Mouse (Mus musculus) right cerebral cortex, adult 18-20 months (tissue): ENCODE results near the gene Nprl2.

Source experiments
- DNase-seq: peaks from one replicate; pipeline ENCODE4 v3.0.0; 2022; ENCODE audit warnings: mixed read lengths

The Nprl2 gene

GRCm38 (mm10) chr9:107577871-107578270 is 35.8 kb downstream of the Nprl2 start:
- DNase-seq, result no peak

DNA sequence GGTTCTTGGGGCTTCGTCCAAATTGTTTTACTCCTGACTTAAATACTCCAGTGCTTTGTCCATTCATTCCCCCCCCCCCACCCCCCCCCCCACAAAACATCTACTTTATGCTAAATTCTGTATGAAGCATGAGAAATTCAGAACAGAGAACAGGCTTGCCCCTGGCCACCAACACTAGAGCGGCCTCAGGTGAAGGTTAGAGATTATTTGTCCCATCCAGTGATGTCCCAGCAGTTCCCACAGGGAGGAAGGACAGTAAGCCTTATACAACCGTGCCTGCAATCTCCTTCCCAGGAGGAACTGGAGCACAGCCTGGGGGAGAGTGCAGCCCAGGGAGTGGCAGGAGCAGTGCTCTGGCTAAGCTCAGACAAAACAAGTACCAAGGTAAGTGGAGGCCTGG is 36.6 kb downstream of the Nprl2 start, which contains the start of gene Naa80:
Gene Naa80, plus strand, starts transcription at position 301 of the 400 bp plus-strand sequence.
- no peak for DNase-seq

DNA sequence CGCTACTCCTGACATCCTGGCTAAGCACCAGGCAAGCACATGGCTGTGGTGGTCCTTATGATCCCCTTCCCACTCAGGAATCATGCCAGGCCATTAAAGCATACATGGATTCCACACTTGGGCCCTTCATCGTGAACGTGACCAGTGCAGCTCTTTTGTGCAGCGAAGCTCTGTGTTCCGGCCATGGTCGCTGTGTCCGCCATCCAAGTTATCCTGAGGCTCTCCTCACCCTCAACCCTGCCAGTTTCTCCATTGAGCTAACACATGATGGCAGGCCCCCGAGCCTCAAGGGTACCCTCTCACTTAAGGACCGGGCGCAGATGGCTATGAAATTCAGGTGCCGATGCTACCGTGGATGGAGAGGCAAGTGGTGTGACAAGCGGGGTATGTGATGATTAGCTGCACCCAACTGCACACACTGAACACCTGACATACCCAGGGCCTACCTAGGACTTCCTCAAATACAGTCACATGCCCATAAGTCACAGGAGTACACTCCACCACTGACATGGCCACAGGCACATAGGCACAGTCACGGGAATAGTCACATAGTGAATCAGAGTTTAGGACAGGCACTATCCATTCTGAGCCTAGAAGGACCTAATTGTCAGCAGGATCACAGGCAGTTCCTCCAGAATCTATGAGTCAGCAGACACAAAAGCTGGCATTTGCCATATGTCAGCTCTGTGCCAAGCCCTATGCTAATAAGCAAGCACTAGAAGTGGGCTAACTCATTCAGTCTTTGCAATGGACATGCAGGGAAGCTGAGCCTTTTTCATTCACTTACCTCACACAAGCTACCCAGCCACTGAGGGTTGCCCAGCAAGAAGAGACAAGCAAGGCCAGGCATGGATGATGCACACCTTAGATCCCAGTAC is 37.2 kb downstream of the Nprl2 start:
- DNase-seq, result no peak

GRCm38 (mm10) chr9:107580501-107581317 is 38.7 kb downstream of the Nprl2 start, which contains the start of gene Hyal3:
Gene Hyal3 (plus strand): TSS chr9:107580818.
- DNase-seq, result peak; percentile 93

- no peak for DNase-seq
Measured at GRCm38 (mm10) chr9:107581584-107581983, 39.6 kb downstream of the Nprl2 start.

DNA sequence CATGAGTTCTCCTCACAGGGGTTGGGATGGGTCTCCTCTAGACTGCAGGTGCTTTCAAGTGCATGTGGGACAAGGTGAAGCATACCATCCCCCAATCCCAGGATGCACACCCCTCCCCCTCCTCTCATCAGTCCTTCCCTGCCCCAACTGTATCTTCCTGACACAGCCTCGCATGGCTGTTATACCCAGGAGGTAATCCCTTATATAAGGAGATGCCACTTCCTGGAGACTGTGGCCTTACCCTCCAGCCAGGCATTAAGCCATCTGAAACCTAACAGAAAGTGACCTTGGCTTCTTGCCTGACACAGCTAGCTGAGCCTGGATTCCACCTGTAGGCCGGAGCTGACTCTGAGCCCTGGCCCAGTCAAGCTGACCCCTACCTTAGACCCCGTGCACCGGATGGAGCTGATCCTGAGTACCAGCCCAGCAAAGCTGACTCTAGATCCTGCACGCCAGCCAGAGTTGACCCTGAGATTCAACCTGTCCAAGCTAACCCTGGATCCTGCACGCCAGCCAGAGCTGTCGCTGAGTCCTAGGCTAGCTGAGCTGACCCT is 40.6 kb downstream of the Nprl2 start:
- no peak for DNase-seq

DNA sequence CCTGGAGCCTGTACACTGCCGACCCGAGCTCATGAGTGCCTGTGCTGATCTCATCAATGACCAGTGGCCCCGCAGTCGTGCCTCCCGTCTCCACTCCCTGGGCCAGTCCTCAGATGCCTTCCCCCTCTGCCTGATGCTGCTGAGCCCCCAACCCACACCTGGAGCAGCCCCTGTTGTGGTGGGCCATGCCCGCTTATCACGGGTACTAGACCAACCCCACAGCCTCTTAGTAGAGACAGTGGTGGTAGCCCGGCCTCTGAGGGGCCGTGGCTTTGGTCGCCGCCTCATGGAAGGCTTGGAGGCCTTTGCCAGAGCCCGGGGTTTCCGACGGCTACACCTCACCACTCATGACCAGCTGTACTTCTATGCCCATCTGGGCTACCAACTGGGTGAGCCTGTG is 41.1 kb downstream of the Nprl2 start:
- no peak for DNase-seq

- no peak for DNase-seq
Measured at GRCm38 (mm10) chr9:107586504-107586903, 44.5 kb downstream of the Nprl2 start.

DNA sequence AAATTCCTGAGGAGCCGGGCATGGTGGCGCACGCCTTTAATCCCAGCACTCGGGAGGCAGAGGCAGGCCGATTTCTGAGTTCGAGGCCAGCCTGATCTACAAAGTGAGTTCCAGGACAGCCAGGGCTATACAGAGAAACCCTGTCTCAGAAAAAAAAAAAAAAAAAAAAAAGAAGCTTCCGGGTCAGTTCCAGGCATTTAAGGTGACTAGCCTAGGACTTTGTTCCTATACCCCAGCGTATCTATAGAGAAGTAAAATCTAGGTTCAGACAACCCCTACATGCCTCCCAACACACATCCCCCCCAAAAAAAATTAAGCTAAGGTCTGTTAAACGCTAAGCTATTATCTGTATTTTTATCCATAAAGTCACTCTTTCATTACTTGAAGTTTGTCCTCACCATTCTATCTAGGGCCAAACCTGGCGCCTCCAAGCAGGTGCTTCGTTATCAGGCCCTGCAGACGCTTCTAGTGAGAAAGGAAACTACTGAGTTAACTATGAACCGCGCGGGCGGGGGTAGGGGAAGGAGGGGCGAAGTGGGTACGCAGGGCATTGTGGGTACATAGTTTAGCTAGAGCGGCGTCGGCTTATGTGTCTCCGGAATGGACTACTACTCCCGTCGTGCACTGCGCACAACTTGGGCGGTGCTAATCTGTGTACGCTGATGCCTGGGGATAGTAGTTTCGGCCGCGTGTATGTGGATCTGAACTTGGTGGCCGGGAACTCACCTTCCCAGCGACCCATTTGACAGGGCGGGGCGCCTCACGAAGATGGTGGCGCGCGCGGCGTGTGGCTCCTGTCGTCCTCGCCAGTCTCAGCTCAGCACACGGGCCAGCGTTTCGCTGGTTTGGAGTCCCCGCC is 45.2 kb downstream of the Nprl2 start, which contains the start of gene Ifrd2:
Gene Ifrd2, plus strand, starts transcription at position 669 of the 859 bp plus-strand sequence.
- peak; percentile 100 for DNase-seq

DNA sequence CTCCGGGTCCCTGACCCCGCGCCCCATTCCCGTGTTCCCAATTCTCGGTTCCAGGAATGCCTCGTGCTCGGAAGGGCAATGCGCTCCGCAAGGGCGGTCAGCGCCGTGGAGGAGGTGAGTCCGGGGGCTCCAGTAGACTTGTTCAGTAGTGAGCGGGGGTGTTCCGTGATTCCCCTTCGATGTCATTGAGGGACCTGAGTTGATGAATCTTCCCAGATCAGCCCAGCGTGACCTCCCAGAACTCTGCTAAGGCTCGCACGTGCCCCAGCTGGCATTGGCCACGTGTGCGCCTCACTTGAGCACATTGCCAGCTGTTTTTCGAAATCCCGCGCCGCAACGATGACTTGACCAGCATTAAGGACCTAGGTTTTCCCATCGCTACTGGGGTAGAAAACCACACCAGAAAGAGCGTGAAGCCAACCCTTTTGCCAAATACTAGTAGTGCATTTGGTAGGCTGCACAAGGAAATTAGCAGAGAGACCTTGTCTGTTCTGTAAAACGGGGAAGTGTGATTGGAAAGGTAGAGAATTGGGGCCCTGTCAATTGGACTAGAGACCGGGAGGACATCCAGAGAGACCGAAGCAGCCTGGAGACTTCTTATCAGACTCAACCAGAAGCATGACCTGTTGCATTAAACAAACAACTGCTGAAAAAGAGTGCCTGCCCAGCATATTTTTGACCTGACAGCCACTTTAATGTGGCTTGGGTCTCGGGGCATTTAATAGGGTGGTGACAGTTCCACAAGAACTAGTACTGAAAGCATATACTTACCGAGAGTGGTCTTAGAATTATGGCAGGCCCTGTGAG is 46.0 kb downstream of the Nprl2 start:
- DNase-seq, result no peak

- no peak for DNase-seq
Measured at GRCm38 (mm10) chr9:107590058-107590772, 48.2 kb downstream of the Nprl2 start.

GRCm38 (mm10) chr9:107590773-107591060 is 48.7 kb downstream of the Nprl2 start:
- no peak for DNase-seq

GRCm38 (mm10) chr9:107593101-107593976 is 51.3 kb downstream of the Nprl2 start:
- DNase-seq, result no peak

DNA sequence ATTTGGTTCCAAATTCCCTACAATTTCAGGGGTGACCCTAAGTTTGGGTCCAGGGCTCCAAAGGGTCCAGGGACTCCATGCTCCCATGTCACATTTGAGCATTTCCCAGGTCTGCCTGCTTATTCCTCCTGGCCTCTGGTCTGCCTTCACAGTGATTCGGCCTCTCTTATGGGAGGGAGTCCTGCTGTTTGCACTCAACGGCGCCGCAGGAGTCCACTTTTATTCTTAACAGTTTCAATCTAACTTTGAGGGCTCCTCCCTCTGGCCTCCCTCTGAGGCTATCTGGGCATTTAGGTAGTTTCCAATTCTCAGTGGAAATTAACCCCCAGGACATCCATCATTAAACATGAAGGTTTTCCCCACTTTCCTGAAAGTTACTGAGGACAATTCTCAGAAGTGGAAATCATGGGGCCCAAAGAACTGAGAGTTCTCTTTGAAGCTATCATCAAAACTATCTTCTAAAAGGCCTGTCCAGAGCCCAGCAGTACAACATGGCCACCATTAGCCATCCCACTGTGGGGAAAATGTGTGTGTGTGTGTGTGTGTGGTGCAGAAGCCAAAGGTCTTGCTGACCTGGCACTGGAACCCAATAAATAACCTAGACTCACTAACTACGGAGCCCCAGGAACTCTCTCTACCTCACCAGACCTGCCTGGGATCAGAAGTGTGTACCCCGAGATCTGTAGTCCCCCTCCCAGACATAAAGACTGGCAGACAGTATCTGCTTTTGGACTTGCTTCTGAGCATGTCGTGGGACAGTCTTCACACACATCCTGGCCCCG is 52.4 kb downstream of the Nprl2 start:
- no peak for DNase-seq
